In genomic region chr5:41048515-41048914, GRCm38 (mm10) we compare ENCODE assay signal across 13 mouse cellular contexts.
DNase-seq lines count a peak whose midpoint lies in the region; ATAC-seq lines count a peak whose summit lies in the region.
"Had no signal": no experiment of that assay in that cellular context is flagged by ENCODE, and none has a peak within 500 bp of the region (broad histone marks: within the 10 kb centered on the region; RNA-seq: fewer than 3 reads in every experiment).

No protein-coding gene starts in this region.

- H3K4me1 ChIP-seq in hindbrain, embryonic 13.5 days (replicated peaks): no peaks in the 10 kb centered on the region
- no peaks in the 10 kb centered on the region for H3K4me1 ChIP-seq in hindbrain, embryonic 10.5 days (replicated peaks)
- H3K4me1 ChIP-seq in midbrain, embryonic 14.5 days (ENCODE audit: control insufficient read depth, insufficient read depth, low read length): no peaks in the 10 kb centered on the region
- H3K4me1 ChIP-seq in midbrain, embryonic 10.5 days: no peaks in the 10 kb centered on the region
- no peaks in the 10 kb centered on the region for H3K4me1 ChIP-seq in midbrain, embryonic 16.5 days (ENCODE audit: control insufficient read depth, insufficient read depth, low read length)
- H3K4me1 ChIP-seq: heart, embryonic 10.5 days; limb, embryonic 15.5 days had no signal

- DNase-seq in hindbrain, embryonic 10.5 days (ENCODE audit: low spot score): no peak
- peak; percentile 29 for DNase-seq in midbrain, embryonic 14.5 days
- DNase-seq in midbrain, embryonic 10.5 days (ENCODE audit: low spot score): no peak
- no peak for DNase-seq in layer of hippocampus, postnatal 10 days (ENCODE audit: low spot score in 2 of 2)
- no peak for DNase-seq in urinary bladder, adult 2 months (ENCODE audit: low spot score)
- DNase-seq: cerebellum, adult 11 months; kidney, postnatal 25 days; layer of hippocampus, postnatal 36 days; thymus, postnatal 4 days had no signal

- ATAC-seq in hindbrain, embryonic 13.5 days (ENCODE audit: low FRiP score): 0 out of 2 replicates have a peak, but pooled peaks have one; percentile 24
- ATAC-seq in midbrain, embryonic 14.5 days (ENCODE audit: low FRiP score, low TSS enrichment): no peak
- peak; percentile 82 for ATAC-seq in midbrain, embryonic 16.5 days

- no peaks in the 10 kb centered on the region for H3K9me3 ChIP-seq in hindbrain, embryonic 13.5 days
- no peaks in the 10 kb centered on the region for H3K9me3 ChIP-seq in hindbrain, embryonic 10.5 days
- no peaks in the 10 kb centered on the region for H3K9me3 ChIP-seq in midbrain, embryonic 14.5 days (ENCODE audit: control insufficient read depth, low read length)
- no peaks in the 10 kb centered on the region for H3K9me3 ChIP-seq in midbrain, embryonic 10.5 days (replicated peaks)
- H3K9me3 ChIP-seq in midbrain, embryonic 16.5 days (replicated peaks; ENCODE audit: control insufficient read depth, low read length, poor library complexity, severe bottlenecking): no peaks in the 10 kb centered on the region
- H3K9me3 ChIP-seq: heart, embryonic 10.5 days; limb, embryonic 15.5 days had no signal

- no peak overlapping the region for H3K9ac ChIP-seq in hindbrain, embryonic 13.5 days
- H3K9ac ChIP-seq in midbrain, embryonic 14.5 days (replicated peaks; ENCODE audit: low read length): no peak overlapping the region
- H3K9ac ChIP-seq in midbrain, embryonic 16.5 days (ENCODE audit: low read depth, low read length): no peak overlapping the region
- H3K9ac ChIP-seq: limb, embryonic 15.5 days had no signal

- H3K4me2 ChIP-seq in hindbrain, embryonic 13.5 days: no peak overlapping the region
- H3K4me2 ChIP-seq in midbrain, embryonic 14.5 days (ENCODE audit: low read length): no peak overlapping the region
- no peak overlapping the region for H3K4me2 ChIP-seq in midbrain, embryonic 16.5 days (ENCODE audit: low read length)
- H3K4me2 ChIP-seq: limb, embryonic 15.5 days had no signal

- H3K36me3 ChIP-seq in hindbrain, embryonic 13.5 days: no peaks in the 10 kb centered on the region
- H3K36me3 ChIP-seq in hindbrain, embryonic 10.5 days: no peaks in the 10 kb centered on the region
- H3K36me3 ChIP-seq in midbrain, embryonic 14.5 days (ENCODE audit: control insufficient read depth, insufficient read depth, low read length): no peaks in the 10 kb centered on the region
- H3K36me3 ChIP-seq in midbrain, embryonic 10.5 days: no peaks in the 10 kb centered on the region
- no peaks in the 10 kb centered on the region for H3K36me3 ChIP-seq in midbrain, embryonic 16.5 days (ENCODE audit: control insufficient read depth, insufficient read depth, low read length)
- H3K36me3 ChIP-seq: heart, embryonic 10.5 days; limb, embryonic 15.5 days had no signal

- H3K4me3 ChIP-seq in hindbrain, embryonic 13.5 days: no peak overlapping the region
- H3K4me3 ChIP-seq in hindbrain, embryonic 10.5 days: no peak overlapping the region
- H3K4me3 ChIP-seq in midbrain, embryonic 14.5 days (replicated peaks; ENCODE audit: low read depth, low read length): no peak overlapping the region
- no peak overlapping the region for H3K4me3 ChIP-seq in midbrain, embryonic 10.5 days
- no peak overlapping the region for H3K4me3 ChIP-seq in midbrain, embryonic 16.5 days (ENCODE audit: low read depth, low read length)
- H3K4me3 ChIP-seq: heart, embryonic 10.5 days; limb, embryonic 15.5 days had no signal

- no peak overlapping the region for H3K27ac ChIP-seq in hindbrain, embryonic 13.5 days
- no peak overlapping the region for H3K27ac ChIP-seq in hindbrain, embryonic 10.5 days
- no peak overlapping the region for H3K27ac ChIP-seq in midbrain, embryonic 14.5 days (replicated peaks; ENCODE audit: low read depth, low read length)
- H3K27ac ChIP-seq in midbrain, embryonic 10.5 days (replicated peaks): no peak overlapping the region
- H3K27ac ChIP-seq in midbrain, embryonic 16.5 days (ENCODE audit: low read length): no peak overlapping the region
- H3K27ac ChIP-seq: heart, embryonic 10.5 days; limb, embryonic 15.5 days had no signal

- H3K27me3 ChIP-seq in hindbrain, embryonic 13.5 days: no peaks in the 10 kb centered on the region
- H3K27me3 ChIP-seq in hindbrain, embryonic 10.5 days (ENCODE audit: insufficient read depth, poor library complexity, severe bottlenecking): no peaks in the 10 kb centered on the region
- H3K27me3 ChIP-seq in midbrain, embryonic 14.5 days (ENCODE audit: control insufficient read depth, insufficient read depth, low read length): no peaks in the 10 kb centered on the region
- H3K27me3 ChIP-seq in midbrain, embryonic 10.5 days (ENCODE audit: low read depth, poor library complexity, severe bottlenecking): no peaks in the 10 kb centered on the region
- no peaks in the 10 kb centered on the region for H3K27me3 ChIP-seq in midbrain, embryonic 16.5 days (ENCODE audit: control insufficient read depth, insufficient read depth, low read depth, low read length)

- 9% methylated on average over 1 of the region's 1 CpGs for WGBS in hindbrain, embryonic 13.5 days
- WGBS in hindbrain, embryonic 10.5 days: 41% methylated on average over 1 of the region's 1 CpGs
- whole genome bisulfite sequencing in midbrain, embryonic 14.5 days: 28% methylated on average over 1 of the region's 1 CpGs
- 29% methylated on average over 1 of the region's 1 CpGs for WGBS in midbrain, embryonic 10.5 days
- 8% methylated on average over 1 of the region's 1 CpGs for WGBS in midbrain, embryonic 16.5 days
